Mouse (Mus musculus) lung, embryonic 15.5 days (tissue): ENCODE measurements around the gene Sept10. TPM values are rescaled to one million over a fixed set of nuclear protein-coding genes. Genes with fewer than 3 reads are reported as not detected.

Source experiments
- ATAC-seq: fragments of 200-750 bp; cut with Nextera tagmentation; 2 replicates; pipeline ENCODE4 v1.8.0; 2017; ENCODE audit warnings: moderate number of reproducible peaks, borderline replicate concordance; ENCODE audit not compliant: low FRiP score, low TSS enrichment; ENCODE audit errors: extremely low read depth
- H3K27ac ChIP-seq: fragments of 300-500 bp; sonication (generic); 2 replicates; pipeline ENCODE4 v1.5.1; 2015; ENCODE audit warnings: moderate library complexity, mild to moderate bottlenecking, inconsistent platforms
- H3K27me3 ChIP-seq: fragments of 300-500 bp; sonication (generic); 2 replicates; pipeline ENCODE4 v1.6.1; 2015; ENCODE audit warnings: inconsistent platforms
- H3K36me3 ChIP-seq: fragments of 300-500 bp; sonication (generic); 2 replicates; pipeline ENCODE4 v1.6.1; 2015; ENCODE audit warnings: inconsistent platforms
- H3K4me1 ChIP-seq: fragments of 300-500 bp; sonication (generic); 2 replicates; pipeline ENCODE4 v1.6.1; 2015; ENCODE audit warnings: inconsistent platforms
- H3K4me2 ChIP-seq: fragments of 300-500 bp; sonication (generic); 2 replicates; pipeline ENCODE4 v1.6.1; 2015; ENCODE audit warnings: inconsistent platforms, mild to moderate bottlenecking, moderate library complexity
- H3K4me3 ChIP-seq: fragments of 300-500 bp; sonication (generic); 2 replicates; pipeline ENCODE4 v1.5.1; 2015; ENCODE audit warnings: mild to moderate bottlenecking, inconsistent platforms
- H3K9ac ChIP-seq: fragments of 300-500 bp; sonication (generic); 2 replicates; pipeline ENCODE4 v1.6.1; 2015; ENCODE audit warnings: inconsistent platforms
- H3K9me3 ChIP-seq: fragments of 300-500 bp; sonication (generic); 2 replicates; pipeline ENCODE4 v1.6.1; 2016; ENCODE audit warnings: inconsistent platforms
- WGBS: fragments of 180-500 bp; shearing (Covaris S2); methylation state at CpG from one replicate; pipeline ENCODE4 v1.1.7; 2015; 5-methylcytosine and 5-hydroxymethylcytosine counted together
- polyA plus RNA-seq: library from polyadenylated mRNA; unstranded; fragments of >200 nt; fragmentation: Nextera tagmentation; extraction: Ambion mirVana; gene quantifications from 2 replicates; pipeline ENCODE4 v1.2.1, GENCODE M21; 2015

Gene Sept10
- polyA plus RNA-seq, 1 experiment from 2014 or later: 68.0 TPM

GRCm38 (mm10) chr10:59223890-59224289 lies 2.2 kb upstream of the Sept10 start:
- peaks cover 22% of the 10 kb centered on the region for H3K4me1 ChIP-seq
- H3K4me2 ChIP-seq: peak overlapping the region; percentile 90
- no peak overlapping the region for H3K27ac ChIP-seq
- 69% methylated on average over 4 of the region's 4 CpGs for WGBS
- H3K9ac ChIP-seq: 0 out of 2 replicates have a peak overlapping the region, but pooled peaks have one; percentile 78
- no peaks in the 10 kb centered on the region for H3K27me3 ChIP-seq
- no peaks in the 10 kb centered on the region for H3K36me3 ChIP-seq
- H3K4me3 ChIP-seq: peak overlapping the region; percentile 91
- no peak for ATAC-seq
- H3K9me3 ChIP-seq: no peaks in the 10 kb centered on the region

GRCm38 (mm10) chr10:59223301-59223700 lies 1.7 kb upstream of the Sept10 start:
- peak overlapping the region; percentile 90 for H3K4me2 ChIP-seq
- H3K9me3 ChIP-seq: no peaks in the 10 kb centered on the region
- peaks cover 22% of the 10 kb centered on the region for H3K4me1 ChIP-seq
- H3K9ac ChIP-seq: peak overlapping the region; percentile 78
- H3K27ac ChIP-seq: no peak overlapping the region
- no peak for ATAC-seq
- no peaks in the 10 kb centered on the region for H3K27me3 ChIP-seq
- H3K36me3 ChIP-seq: no peaks in the 10 kb centered on the region
- WGBS: 39% methylated on average over 14 of the region's 14 CpGs
- H3K4me3 ChIP-seq: peak overlapping the region; percentile 91

GRCm38 (mm10) chr10:59222271-59223101 lies 839 bp upstream of the Sept10 start:
- ATAC-seq: peak; percentile 12; the same call in 1 of the 2 replicates

GRCm38 (mm10) chr10:59220824-59221472 lies 699 bp downstream of the Sept10 start:
- H3K9ac ChIP-seq: peak overlapping the region; percentile 78
- 2% methylated on average over 39 of the region's 39 CpGs for WGBS
- no peaks in the 10 kb centered on the region for H3K36me3 ChIP-seq

More at GRCm38 (mm10) chr10:59222271-59223101, 839 bp upstream of the Sept10 start:
- peak overlapping the region; percentile 78 for H3K9ac ChIP-seq
- H3K4me2 ChIP-seq: peak overlapping the region; percentile 90
- peak overlapping the region; percentile 98 for H3K27ac ChIP-seq
- peak overlapping the region; percentile 91 for H3K4me3 ChIP-seq
- H3K27me3 ChIP-seq: no peaks in the 10 kb centered on the region
- H3K9me3 ChIP-seq: no peaks in the 10 kb centered on the region
- 1% methylated on average over 49 of the region's 49 CpGs for WGBS
- no peaks in the 10 kb centered on the region for H3K36me3 ChIP-seq
- peaks cover 22% of the 10 kb centered on the region for H3K4me1 ChIP-seq

GRCm38 (mm10) chr10:59200011-59200410 lies 21.6 kb downstream of the Sept10 start:
- Histone ChIP-seq H3K4me1 (no peaks in the 10 kb centered on the region), H3K27me3 (no peaks in the 10 kb centered on the region), H3K9ac (no peak overlapping the region), H3K9me3 (no peaks in the 10 kb centered on the region), H3K27ac (no peak overlapping the region), H3K36me3 (no peaks in the 10 kb centered on the region), H3K4me3 (no peak overlapping the region), H3K4me2 (no peak overlapping the region)
- no peak for ATAC-seq

More at GRCm38 (mm10) chr10:59220824-59221472, 699 bp downstream of the Sept10 start:
- no peaks in the 10 kb centered on the region for H3K27me3 ChIP-seq
- ATAC-seq: no peak
- H3K27ac ChIP-seq: peak overlapping the region; percentile 98
- peak overlapping the region; percentile 90 for H3K4me2 ChIP-seq
- peaks cover 25% of the 10 kb centered on the region for H3K4me1 ChIP-seq
- peak overlapping the region; percentile 91 for H3K4me3 ChIP-seq
- no peaks in the 10 kb centered on the region for H3K9me3 ChIP-seq

GRCm38 (mm10) chr10:59196763-59197162 lies 24.9 kb downstream of the Sept10 start:
- H3K4me2 ChIP-seq: no peak overlapping the region
- H3K27me3 ChIP-seq: no peaks in the 10 kb centered on the region
- H3K36me3 ChIP-seq: no peaks in the 10 kb centered on the region
- no peaks in the 10 kb centered on the region for H3K4me1 ChIP-seq
- no peaks in the 10 kb centered on the region for H3K9me3 ChIP-seq
- ATAC-seq: no peak
- H3K27ac ChIP-seq: no peak overlapping the region
- H3K4me3 ChIP-seq: no peak overlapping the region
- no peak overlapping the region for H3K9ac ChIP-seq
- WGBS: 91% methylated on average over 3 of the region's 3 CpGs

- 61% methylated on average over 5 of the region's 5 CpGs for WGBS
Observed at GRCm38 (mm10) chr10:59194891-59195290, 26.8 kb downstream of the Sept10 start.

GRCm38 (mm10) chr10:59182306-59182705 lies 39.3 kb downstream of the Sept10 start:
- Histone ChIP-seq H3K9ac (no peak overlapping the region), H3K27ac (no peak overlapping the region), H3K4me2 (no peak overlapping the region), H3K9me3 (no peaks in the 10 kb centered on the region), H3K4me3 (no peak overlapping the region), H3K4me1 (no peaks in the 10 kb centered on the region), H3K36me3 (peaks cover 7% of the 10 kb centered on the region), H3K27me3 (no peaks in the 10 kb centered on the region)
- ATAC-seq: no peak
- WGBS: 54% methylated on average over 3 of the region's 3 CpGs

More at GRCm38 (mm10) chr10:59194891-59195290, 26.8 kb downstream of the Sept10 start:
- Histone ChIP-seq H3K4me2 (no peak overlapping the region), H3K27me3 (no peaks in the 10 kb centered on the region), H3K9me3 (no peaks in the 10 kb centered on the region), H3K9ac (no peak overlapping the region), H3K36me3 (no peaks in the 10 kb centered on the region), H3K27ac (no peak overlapping the region), H3K4me1 (no peaks in the 10 kb centered on the region), H3K4me3 (no peak overlapping the region)
- no peak for ATAC-seq

GRCm38 (mm10) chr10:59179620-59180019 lies 42.0 kb downstream of the Sept10 start:
- H3K27me3 ChIP-seq: no peaks in the 10 kb centered on the region
- H3K4me3 ChIP-seq: no peak overlapping the region
- H3K9ac ChIP-seq: no peak overlapping the region
- ATAC-seq: no peak
- H3K27ac ChIP-seq: no peak overlapping the region
- H3K4me1 ChIP-seq: no peaks in the 10 kb centered on the region
- no peaks in the 10 kb centered on the region for H3K9me3 ChIP-seq
- 38% methylated on average over 3 of the region's 3 CpGs for WGBS
- H3K4me2 ChIP-seq: no peak overlapping the region
- peaks cover 15% of the 10 kb centered on the region for H3K36me3 ChIP-seq

- Histone ChIP-seq H3K9me3 (no peaks in the 10 kb centered on the region), H3K27ac (no peak overlapping the region), H3K4me3 (no peak overlapping the region), H3K36me3 (peaks cover 12% of the 10 kb centered on the region; the same call in 1 of the 2 replicates), H3K4me1 (no peaks in the 10 kb centered on the region), H3K9ac (no peak overlapping the region), H3K27me3 (no peaks in the 10 kb centered on the region), H3K4me2 (no peak overlapping the region)
- no peak for ATAC-seq
- WGBS: 69% methylated on average over 1 of the region's 1 CpGs
Observed at GRCm38 (mm10) chr10:59172539-59172938, 49.1 kb downstream of the Sept10 start.

GRCm38 (mm10) chr10:59171042-59171441 lies 50.6 kb downstream of the Sept10 start:
- H3K9me3 ChIP-seq: no peaks in the 10 kb centered on the region
- H3K9ac ChIP-seq: no peak overlapping the region
- no peak for ATAC-seq
- H3K4me1 ChIP-seq: no peaks in the 10 kb centered on the region
- no peak overlapping the region for H3K4me2 ChIP-seq
- no peaks in the 10 kb centered on the region for H3K27me3 ChIP-seq
- no peak overlapping the region for H3K4me3 ChIP-seq
- no peak overlapping the region for H3K27ac ChIP-seq
- WGBS: 61% methylated on average over 3 of the region's 3 CpGs
- H3K36me3 ChIP-seq: peaks cover 9% of the 10 kb centered on the region; the same call in 1 of the 2 replicates
